Mouse (Mus musculus) myocyte (in vitro differentiated cells): ENCODE measurements around the gene Lbhd1. TPM values are rescaled to one million over a fixed set of nuclear protein-coding genes. Genes with fewer than 3 reads are reported as not detected.
A peak's percentile ranks its signal among the peaks of the same experiment; 100 is the strongest.
"Not testable (repeated sequence)": the region's sequence is repeated elsewhere in the genome, so short reads cannot be mapped to it uniquely, and the experiment has no call there.

Experiments used
- H3K27me3 ChIP-seq: one replicate; pipeline ENCODE4 v1.6.1; 2011; ENCODE audit not compliant: control insufficient read depth, insufficient read depth, insufficient read length
- H3K36me3 ChIP-seq: one replicate; pipeline ENCODE4 v1.6.1; 2011; ENCODE audit not compliant: control insufficient read depth, insufficient read depth
- H3K4me2 ChIP-seq: one replicate; pipeline ENCODE4 v1.6.1; 2011; ENCODE audit warnings: low read depth, control low read depth
- H3K4me3 ChIP-seq: one replicate; pipeline ENCODE4 v1.5.1; 2011; ENCODE audit warnings: mild to moderate bottlenecking, control low read depth, moderate library complexity
- H3K79me2 ChIP-seq: one replicate; pipeline ENCODE4 v1.6.1; 2011; ENCODE audit not compliant: control insufficient read depth, insufficient read depth
- H3ac ChIP-seq: one replicate; pipeline ENCODE4 v1.6.1; 2011; ENCODE audit not compliant: control insufficient read depth, insufficient read length
- CEBPB ChIP-seq: IDR thresholded peaks from 2 replicates; pipeline ENCODE4 v1.6.1; 2011; ENCODE audit warnings: mild to moderate bottlenecking, moderate library complexity; ENCODE audit not compliant: poor library complexity, insufficient read depth, severe bottlenecking
- E2F4 ChIP-seq: IDR thresholded peaks from one replicate; pipeline ENCODE4 v1.6.1; 2011; ENCODE audit warnings: mild to moderate bottlenecking, control low read depth, moderate library complexity; ENCODE audit not compliant: insufficient read depth
- MAX ChIP-seq: IDR thresholded peaks from one replicate; pipeline ENCODE4 v1.6.1; 2011; ENCODE audit warnings: low read depth, mild to moderate bottlenecking, control low read depth
- MYOD1 ChIP-seq, 3 experiments: IDR thresholded peaks; one replicate each; pipeline ENCODE4 v1.6.1; 2011; ENCODE audit warnings: control low read depth in 2 of 3, low read depth in 2 of 3, mild to moderate bottlenecking in 2 of 3, moderate library complexity in 1 of 3; ENCODE audit not compliant: insufficient read length in 2 of 3, control insufficient read depth in 1 of 3
- MYOG ChIP-seq, 3 experiments: IDR thresholded peaks; one replicate each; pipeline ENCODE4 v1.6.1; 2011; ENCODE audit warnings: control low read depth in 2 of 3, low read depth in 2 of 3, mild to moderate bottlenecking in 2 of 3; ENCODE audit not compliant: insufficient read length in 2 of 3, control insufficient read depth in 1 of 3, insufficient read depth in 1 of 3
- POLR2A ChIP-seq: IDR thresholded peaks from one replicate; pipeline ENCODE4 v1.6.1; 2011; ENCODE audit warnings: low read depth, mild to moderate bottlenecking, control low read depth, moderate library complexity; ENCODE audit not compliant: insufficient read length
- POLR2AphosphoS2 ChIP-seq: IDR thresholded peaks from one replicate; pipeline ENCODE4 v1.6.1; 2011; ENCODE audit warnings: low read depth, control low read depth; ENCODE audit not compliant: insufficient read length
- REST ChIP-seq: IDR thresholded peaks from one replicate; pipeline ENCODE4 v1.6.1; 2011; ENCODE audit warnings: mild to moderate bottlenecking, control low read depth, moderate library complexity; ENCODE audit not compliant: insufficient read depth, insufficient read length
- SRF ChIP-seq: IDR thresholded peaks from one replicate; pipeline ENCODE4 v1.6.1; 2011; ENCODE audit warnings: low read depth; ENCODE audit not compliant: control insufficient read depth, insufficient read length
- TCF12 ChIP-seq: IDR thresholded peaks from one replicate; pipeline ENCODE4 v1.6.1; 2011; ENCODE audit warnings: mild to moderate bottlenecking, control low read depth; ENCODE audit not compliant: poor library complexity, insufficient read depth, severe bottlenecking
- TCF3 ChIP-seq: IDR thresholded peaks from one replicate; pipeline ENCODE4 v1.6.1; 2011; ENCODE audit warnings: low read depth, control low read depth; ENCODE audit not compliant: insufficient read length
- USF1 ChIP-seq: IDR thresholded peaks from one replicate; pipeline ENCODE4 v1.6.1; 2011; ENCODE audit warnings: low read depth, mild to moderate bottlenecking, control low read depth, moderate library complexity
- polyA plus RNA-seq: library from polyadenylated mRNA; unstranded; fragments of >200 nt; fragmentation: generic; extraction: Trizol; gene quantifications from one replicate; pipeline ENCODE4 v1.2.1, GENCODE M21; 2012; ENCODE audit warnings: missing spikeins

Lbhd1 gene
- polyA plus RNA-seq, 1 experiment: 3.3 TPM

GRCm38 (mm10) chr19:8887585-8888463 lies 4.3 kb downstream of the Lbhd1 start:
- Histone ChIP-seq H3ac (peak overlapping the region; percentile 6), H3K36me3 (no peaks in the 10 kb centered on the region), H3K27me3 (no peaks in the 10 kb centered on the region), H3K79me2 (peaks cover 23% of the 10 kb centered on the region), H3K4me2 (peak overlapping the region; percentile 95), H3K4me3 (peak overlapping the region; percentile 53)
- TF ChIP-seq TCF12 (no peak), POLR2A (no peak)

GRCm38 (mm10) chr19:8888511-8889385 lies 5.2 kb downstream of the Lbhd1 start, which contains the start of the genes 1810009A15Rik and Gm49416:
TSS of gene 1810009A15Rik (plus strand) at chr19:8888853.
TSS of gene Gm49416 (plus strand) at chr19:8888926.
- peak within 1 kb of the TSS; percentile 53 for H3K4me3 ChIP-seq
- H3K79me2 ChIP-seq: peaks cover 31% of the 10 kb centered on the region
- no peaks in the 10 kb centered on the region for H3K36me3 ChIP-seq
- no peaks in the 10 kb centered on the region for H3K27me3 ChIP-seq
- TF ChIP-seq SRF (peak; percentile 55), MYOG (IDR thresholded peaks at IDR 0.05; ENCODE audit: control insufficient read depth in 1 of 3, insufficient read depth in 1 of 3, insufficient read length in 2 of 3, low read depth in 2 of 3) (no peak), POLR2A (peak; percentile 77), POLR2AphosphoS2 (peak; percentile 66), TCF3 (no peak)
- H3K4me2 ChIP-seq: peak within 1 kb of the TSS; percentile 95
- H3ac ChIP-seq: peak within 1 kb of the TSS; percentile 6

- H3ac ChIP-seq: peak within 1 kb of the TSS; percentile 35
- H3K27me3 ChIP-seq: no peaks in the 10 kb centered on the region
- TF ChIP-seq CEBPB (no peak), TCF3 (no peak), POLR2A (peak; percentile 91), REST (no peak), E2F4 (no peak), MYOG (IDR thresholded peaks at IDR 0.05; ENCODE audit: control insufficient read depth in 1 of 3, insufficient read depth in 1 of 3, insufficient read length in 2 of 3, low read depth in 2 of 3) (no peak), POLR2AphosphoS2 (peak; percentile 96), MYOD1 (IDR thresholded peaks at IDR 0.05; ENCODE audit: control insufficient read depth in 1 of 3, insufficient read length in 2 of 3, low read depth in 2 of 3) (no peak), TCF12 (no peak), MAX (no peak), USF1 (no peak), SRF (peak; percentile 35)
- peak within 1 kb of the TSS; percentile 96 for H3K4me2 ChIP-seq
- H3K4me3 ChIP-seq: peak within 1 kb of the TSS; percentile 67
- no peaks in the 10 kb centered on the region for H3K36me3 ChIP-seq
- peaks cover 47% of the 10 kb centered on the region for H3K79me2 ChIP-seq
Measured at GRCm38 (mm10) chr19:8892829-8893766, 9.6 kb downstream of the Lbhd1 start, which contains the start of gene Ints5. TSS of gene Ints5 (plus strand) at chr19:8893005.

- H3K27me3 ChIP-seq: no peaks in the 10 kb centered on the region
- no peak overlapping the region for H3ac ChIP-seq
- H3K79me2 ChIP-seq: peaks cover 54% of the 10 kb centered on the region
- no peak overlapping the region for H3K4me3 ChIP-seq
- TF ChIP-seq TCF12 (no peak), SRF (no peak), MAX (no peak), MYOD1 (IDR thresholded peaks at IDR 0.05; ENCODE audit: control insufficient read depth in 1 of 3, insufficient read length in 2 of 3, low read depth in 2 of 3) (no peak), REST (no peak), E2F4 (no peak), TCF3 (no peak), USF1 (no peak), POLR2A (no peak), CEBPB (no peak), MYOG (IDR thresholded peaks at IDR 0.05; ENCODE audit: control insufficient read depth in 1 of 3, insufficient read depth in 1 of 3, insufficient read length in 2 of 3, low read depth in 2 of 3) (no peak), POLR2AphosphoS2 (no peak)
- H3K4me2 ChIP-seq: no peak overlapping the region
- no peaks in the 10 kb centered on the region for H3K36me3 ChIP-seq
Measured at GRCm38 (mm10) chr19:8895397-8895960, 11.9 kb downstream of the Lbhd1 start.

DNA sequence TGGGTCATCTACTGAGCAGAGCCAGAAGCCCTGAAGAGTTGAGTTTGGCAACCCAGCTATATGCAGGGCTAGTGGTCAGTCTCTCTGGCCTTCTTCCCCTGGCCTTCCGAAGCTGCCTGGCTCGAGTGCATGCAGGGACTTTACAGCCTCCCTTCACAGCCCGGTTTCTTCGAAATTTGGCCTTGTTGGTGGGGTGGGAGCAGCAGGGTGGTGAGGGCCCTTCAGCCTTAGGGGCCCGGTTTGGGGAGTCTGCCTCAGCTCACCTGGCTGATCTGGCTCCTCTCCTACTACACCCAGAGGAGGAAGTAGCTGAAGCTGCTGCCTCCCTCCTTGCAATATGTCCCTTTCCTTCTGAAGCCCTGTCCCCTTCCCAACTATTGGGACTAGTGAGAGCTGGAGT lies 12.7 kb downstream of the Lbhd1 start:
- not testable (repeated sequence) for H3K27me3 ChIP-seq, H3K4me3 ChIP-seq, H3K4me2 ChIP-seq, H3K36me3 ChIP-seq, H3ac ChIP-seq
- H3K79me2 ChIP-seq: peaks cover 58% of the 10 kb centered on the region

DNA sequence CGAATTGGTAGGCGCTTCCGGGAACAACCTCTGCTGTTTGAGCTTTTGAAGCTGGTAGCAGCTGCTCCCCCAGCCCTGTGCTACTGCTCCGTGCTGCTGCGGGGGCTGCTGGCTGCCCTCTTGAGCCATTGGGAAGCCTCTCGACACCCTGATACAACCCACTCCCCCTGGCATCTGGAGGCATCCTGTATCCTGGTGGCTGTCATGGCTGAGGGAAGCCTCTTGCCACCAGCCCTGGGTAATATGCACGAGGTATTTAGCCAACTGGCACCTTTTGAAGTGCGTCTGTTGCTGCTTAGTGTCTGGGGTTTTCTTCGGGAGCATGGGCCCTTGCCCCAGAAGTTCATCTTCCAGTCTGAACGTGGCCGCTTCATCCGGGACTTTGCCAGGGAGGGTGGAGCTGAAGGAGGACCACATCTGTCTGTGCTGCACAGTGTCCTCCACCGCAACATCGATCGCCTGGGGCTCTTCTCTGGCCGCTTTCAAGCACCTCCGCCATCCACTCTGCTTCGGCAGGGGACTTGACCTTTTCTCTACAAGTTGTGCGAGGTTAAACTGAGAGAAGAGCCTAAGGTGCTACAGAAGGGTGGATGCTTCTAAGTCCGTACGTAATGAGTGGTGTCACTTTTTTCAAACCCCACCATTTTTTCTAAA lies 13.8 kb downstream of the Lbhd1 start:
- Histone ChIP-seq H3ac (peak overlapping the region; percentile 10), H3K4me3 (peak overlapping the region; percentile 86), H3K79me2 (peaks cover 69% of the 10 kb centered on the region), H3K4me2 (peak overlapping the region; percentile 100)
- not testable (repeated sequence) for H3K36me3 ChIP-seq, H3K27me3 ChIP-seq
